Mouse (Mus musculus): ENCODE results near the gene Cela3b. TPM values are rescaled to one million over a fixed set of nuclear protein-coding genes. Genes with fewer than 3 reads are reported as not detected.

The Cela3b gene
- total and polyA plus RNA-seq, 3 experiments, result not detected

DNA sequence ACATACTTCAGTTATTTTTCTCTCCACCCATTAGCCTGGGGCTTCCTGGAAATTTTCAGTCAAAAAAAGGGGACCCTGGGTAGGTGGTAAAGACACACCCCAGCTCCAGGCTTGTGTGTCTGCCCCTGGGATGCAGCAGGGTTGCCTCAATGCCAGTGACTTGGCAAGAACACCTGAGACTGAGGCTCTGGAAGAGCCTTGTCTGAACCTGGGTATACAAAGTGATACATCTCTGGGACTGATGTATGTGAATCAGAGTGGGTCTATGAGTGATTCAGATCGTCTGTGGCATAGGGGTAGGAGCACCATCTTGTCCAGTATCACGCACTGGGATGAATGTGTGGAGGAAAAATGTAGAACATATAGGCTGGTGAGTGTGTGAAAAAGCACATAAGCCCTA is 37.2 kb upstream of the Cela3b start:
- DNase-seq (ENCODE audit: extremely low read depth), result no peak
- no peak overlapping the region for H3K9ac ChIP-seq (ENCODE audit: insufficient read depth, low read depth)
- H3K4me2 ChIP-seq (ENCODE audit: insufficient read depth, low read depth, poor library complexity, severe bottlenecking), result no peak overlapping the region
- H3K79me2 ChIP-seq (replicated peaks; ENCODE audit: control insufficient read depth, extremely low read depth, insufficient read depth, poor library complexity, severe bottlenecking), result no peaks in the 10 kb centered on the region
- H3K4me1 ChIP-seq (ENCODE audit: control insufficient read depth in 1 of 2, insufficient read depth in 2 of 2), result peaks cover 11 to 31% of the 10 kb centered on the region in 2 experiments
- dilution Hi-C loops (cut with MboI; ENCODE audit: extremely low pct_ligation_motif_present, extremely low pct_unique_long_range_greater_than_20kb, low sequenced_read_pairs), result no loop called here
- in situ Hi-C loops (cut with MboI; ENCODE audit: low pct_ligation_motif_present, low pct_unique_long_range_greater_than_20kb, low sequenced_read_pairs), result loop anchor here (5.0 kb wide), 1 partner anchor 35 kb away; no protein-coding TSS in a partner anchor
- TF ChIP-seq ELF1 (IDR thresholded peaks at IDR 0.05; ENCODE audit: low read depth, low read length) (no peak), USF2 (conservative IDR thresholded peaks at IDR 0.05; ENCODE audit: low read depth, low read length) (no peak), POLR2A (IDR thresholded peaks at IDR 0.05; ENCODE audit: low read depth, low read length) (no peak), TCF12 (IDR thresholded peaks at IDR 0.05; ENCODE audit: low read depth, low read length) (no peak), MAX (IDR thresholded peaks at IDR 0.05; ENCODE audit: low read length) (no peak), HCFC1 (IDR thresholded peaks at IDR 0.05; ENCODE audit: low read depth, low read length) (no peak), NELFE (IDR thresholded peaks at IDR 0.05; ENCODE audit: low read depth, low read length) (no peak), POLR2AphosphoS2 (IDR thresholded peaks at IDR 0.05; ENCODE audit: low read depth, low read length) (no peak), RAD21 (IDR thresholded peaks at IDR 0.05; ENCODE audit: low read depth, low read length) (no peak), JUN (IDR thresholded peaks at IDR 0.05; ENCODE audit: insufficient read depth, low read depth, low read length) (no peak), GABPA (IDR thresholded peaks at IDR 0.05; ENCODE audit: insufficient replicate concordance, low read depth, low read length) (no peak), BHLHE40 (IDR thresholded peaks at IDR 0.05; ENCODE audit: low read depth, low read length) (no peak), NRF1 (IDR thresholded peaks at IDR 0.05; ENCODE audit: low read depth, low read length) (no peak), ZMIZ1 (IDR thresholded peaks at IDR 0.05; ENCODE audit: low read depth, low read length) (no peak), MXI1 (IDR thresholded peaks at IDR 0.05; ENCODE audit: low read depth, low read length) (no peak)
- H3K4me3 ChIP-seq (replicated peaks in 1 of 3; ENCODE audit: low read depth in 2 of 3, low read length in 2 of 3, poor library complexity in 1 of 3), result no peak overlapping the region
- H3K36me3 ChIP-seq (replicated peaks in 1 of 2; ENCODE audit: control insufficient read depth in 1 of 2, insufficient read depth in 1 of 2, low read length in 1 of 2), result peaks cover 0 to 3% of the 10 kb centered on the region in 2 experiments
- H3K27me3 ChIP-seq (replicated peaks), result peaks cover 24% of the 10 kb centered on the region
- H3K27ac ChIP-seq (ENCODE audit: insufficient read depth, low read depth), result no peak overlapping the region
- no peaks in the 10 kb centered on the region for H3K9me3 ChIP-seq (replicated peaks; ENCODE audit: low read length)

DNA sequence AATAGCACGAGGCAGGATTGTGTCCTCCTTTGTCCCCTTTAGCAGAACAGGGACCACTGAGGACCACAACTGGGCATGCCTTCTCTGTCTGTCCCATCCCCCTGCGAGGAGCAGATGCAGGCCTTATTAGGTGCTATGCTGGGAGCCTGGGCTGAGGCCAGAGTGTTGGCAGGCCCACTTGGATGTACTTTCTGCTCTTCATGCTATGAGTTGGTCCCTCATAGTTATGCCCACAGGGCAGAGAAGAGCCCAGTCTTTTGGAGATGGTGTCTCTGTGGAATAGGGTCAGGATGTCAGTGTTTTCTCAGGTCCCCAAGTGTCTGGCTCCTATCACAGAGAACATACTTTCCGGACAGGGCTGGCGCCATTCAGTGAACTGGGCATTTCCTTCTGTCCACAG is 36.7 kb upstream of the Cela3b start:
- no peak overlapping the region for H3K27ac ChIP-seq (ENCODE audit: insufficient read depth, low read depth)
- no peak overlapping the region for H3K4me3 ChIP-seq (replicated peaks in 1 of 3; ENCODE audit: low read depth in 2 of 3, low read length in 2 of 3, poor library complexity in 1 of 3)
- TF ChIP-seq MAFK (IDR thresholded peaks at IDR 0.05; ENCODE audit: insufficient replicate concordance, low read length), result no peak
- no peak for TF ChIP-seq JUND (conservative IDR thresholded peaks at IDR 0.05; ENCODE audit: low read depth, low read length)
- TF ChIP-seq HCFC1 (IDR thresholded peaks at IDR 0.05; ENCODE audit: low read depth, low read length), result no peak
- no peak for TF ChIP-seq MEF2A (IDR thresholded peaks at IDR 0.05; ENCODE audit: borderline replicate concordance, low read depth, low read length)
- TF ChIP-seq NRF1 (IDR thresholded peaks at IDR 0.05; ENCODE audit: low read depth, low read length), result no peak
- TF ChIP-seq USF1 (IDR thresholded peaks at IDR 0.05; ENCODE audit: low read depth, low read length), result no peak
- no peak for TF ChIP-seq ZMIZ1 (IDR thresholded peaks at IDR 0.05; ENCODE audit: low read depth, low read length)
- no peak for TF ChIP-seq USF2 (conservative IDR thresholded peaks at IDR 0.05; ENCODE audit: low read depth, low read length)
- no peak for TF ChIP-seq GABPA (IDR thresholded peaks at IDR 0.05; ENCODE audit: insufficient replicate concordance, low read depth, low read length)
- TF ChIP-seq MXI1 (IDR thresholded peaks at IDR 0.05; ENCODE audit: low read depth, low read length), result no peak
- TF ChIP-seq CHD1 (IDR thresholded peaks at IDR 0.05; ENCODE audit: low read depth, low read length), result no peak
- TF ChIP-seq RAD21 (IDR thresholded peaks at IDR 0.05; ENCODE audit: low read depth, low read length), result no peak
- no peak for TF ChIP-seq MAZ (IDR thresholded peaks at IDR 0.05; ENCODE audit: low read depth, low read length)
- no peak for TF ChIP-seq EP300 (IDR thresholded peaks at IDR 0.05; ENCODE audit: low read length)
- no peak for TF ChIP-seq IRF4 (IDR thresholded peaks at IDR 0.05; ENCODE audit: low read depth, low read length)
- no peak for TF ChIP-seq PAX5 (IDR thresholded peaks at IDR 0.05; ENCODE audit: low read length)
- dilution Hi-C loops (cut with MboI; ENCODE audit: extremely low pct_ligation_motif_present, extremely low pct_unique_long_range_greater_than_20kb, low sequenced_read_pairs), result no loop called here
- peaks cover 11 to 31% of the 10 kb centered on the region in 2 experiments for H3K4me1 ChIP-seq (ENCODE audit: control insufficient read depth in 1 of 2, insufficient read depth in 2 of 2)
- in situ Hi-C loops (cut with MboI; ENCODE audit: low pct_ligation_motif_present, low pct_unique_long_range_greater_than_20kb, low sequenced_read_pairs), result loop anchor here (5.0 kb wide), 1 partner anchor 35 kb away; no protein-coding TSS in a partner anchor
- H3K9ac ChIP-seq (ENCODE audit: insufficient read depth, low read depth), result no peak overlapping the region
- peaks cover 0 to 3% of the 10 kb centered on the region in 2 experiments for H3K36me3 ChIP-seq (replicated peaks in 1 of 2; ENCODE audit: control insufficient read depth in 1 of 2, insufficient read depth in 1 of 2, low read length in 1 of 2)
- H3K9me3 ChIP-seq (replicated peaks; ENCODE audit: low read length), result no peaks in the 10 kb centered on the region
- no peak overlapping the region for H3K4me2 ChIP-seq (ENCODE audit: insufficient read depth, low read depth, poor library complexity, severe bottlenecking)
- DNase-seq (ENCODE audit: extremely low read depth), result no peak
- no peaks in the 10 kb centered on the region for H3K79me2 ChIP-seq (replicated peaks; ENCODE audit: control insufficient read depth, extremely low read depth, insufficient read depth, poor library complexity, severe bottlenecking)
- H3K27me3 ChIP-seq (replicated peaks), result peaks cover 24% of the 10 kb centered on the region
